In the genomic region with DNA sequence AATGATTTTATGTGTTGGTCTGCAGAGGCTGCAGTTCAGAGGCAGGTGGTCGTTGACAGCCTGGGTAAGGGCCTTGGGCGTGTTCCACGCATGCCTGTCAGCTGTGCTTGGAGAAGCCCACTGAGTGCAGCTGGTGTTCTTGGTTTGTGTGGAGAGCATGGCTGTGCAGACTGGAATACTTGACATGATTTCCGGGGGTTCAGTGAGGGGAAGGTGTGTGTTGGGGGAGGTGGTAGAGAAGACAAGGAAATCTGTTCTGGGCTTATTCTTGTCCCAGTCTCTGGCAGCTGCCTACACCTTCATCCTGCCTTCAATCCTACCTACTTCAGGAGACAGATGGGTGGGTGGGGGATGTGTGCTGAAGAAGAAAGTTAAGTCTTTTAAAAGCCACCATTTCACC, we compare ENCODE assay signal across 12 mouse cellular contexts. TPM values are rescaled to one million over a fixed set of nuclear protein-coding genes. Genes with fewer than 3 reads are reported as not detected.
A peak's percentile ranks its signal among the peaks of the same experiment; 100 is the strongest.
DNase-seq lines count a peak whose midpoint lies in the region; ATAC-seq and TF ChIP-seq lines count a peak whose summit lies in the region.
"Had no signal": no experiment of that assay in that cellular context is flagged by ENCODE, and none has a peak within 500 bp of the region (broad histone marks: within the 10 kb centered on the region; RNA-seq: fewer than 3 reads in every experiment).

No protein-coding gene starts in this region.

- H3K27me3 ChIP-seq in heart, embryonic 13.5 days (replicated peaks), result no peaks in the 10 kb centered on the region
- no peaks in the 10 kb centered on the region for H3K27me3 ChIP-seq in E14TG2a.4 (ENCODE audit: insufficient read depth, low read length)
- no peaks in the 10 kb centered on the region for H3K27me3 ChIP-seq in forebrain, embryonic 14.5 days (replicated peaks; ENCODE audit: control insufficient read depth, insufficient read depth, low read length)

- DNase-seq in heart, postnatal 10 days, result no peak
- DNase-seq in forebrain, embryonic 14.5 days (ENCODE audit: low spot score), result peak; percentile 62
- DNase-seq in left cerebral cortex, adult 9 months (ENCODE audit: low spot score in 2 of 2), result peak; percentile 87
- DNase-seq in spleen, postnatal 36 days (ENCODE audit: low spot score in 2 of 2), result no peak
- DNase-seq in gastrocnemius, postnatal 25 days, result no peak
- DNase-seq in heart, adult 9 months (ENCODE audit: low spot score in 2 of 2), result no peak

- no peak for TF ChIP-seq CTCF in E14TG2a.4 (conservative IDR thresholded peaks at IDR 0.05; ENCODE audit: low read length)

- H3K9me3 ChIP-seq in heart, embryonic 13.5 days, result no peaks in the 10 kb centered on the region
- no peaks in the 10 kb centered on the region for H3K9me3 ChIP-seq in E14TG2a.4 (ENCODE audit: low read length)
- no peaks in the 10 kb centered on the region for H3K9me3 ChIP-seq in forebrain, embryonic 14.5 days (replicated peaks; ENCODE audit: control insufficient read depth, low read length)

- 68% methylated on average over 4 of the region's 4 CpGs for WGBS in heart, embryonic 13.5 days
- WGBS in forebrain, embryonic 14.5 days, result 63% methylated on average over 4 of the region's 4 CpGs

- H3K4me2 ChIP-seq in heart, embryonic 13.5 days, result no peak overlapping the region
- H3K4me2 ChIP-seq in forebrain, embryonic 14.5 days (ENCODE audit: low read length), result no peak overlapping the region

- peak overlapping the region; percentile 42; the same call in 1 of the 2 replicates for H3K9ac ChIP-seq in heart, embryonic 13.5 days
- no peak overlapping the region for H3K9ac ChIP-seq in forebrain, embryonic 14.5 days (ENCODE audit: low read length)
- H3K9ac ChIP-seq: liver, embryonic 14.5 days had no signal

- H3K36me3 ChIP-seq in heart, embryonic 13.5 days, result no peaks in the 10 kb centered on the region
- peaks cover 43% of the 10 kb centered on the region for H3K36me3 ChIP-seq in E14TG2a.4 (ENCODE audit: insufficient read depth, low read length)
- no peaks in the 10 kb centered on the region for H3K36me3 ChIP-seq in forebrain, embryonic 14.5 days (ENCODE audit: control insufficient read depth, insufficient read depth, low read length)

- H3K4me1 ChIP-seq in heart, embryonic 13.5 days, result peaks cover 99% of the 10 kb centered on the region
- peaks cover 96% of the 10 kb centered on the region for H3K4me1 ChIP-seq in E14TG2a.4 (replicated peaks; ENCODE audit: low read depth, low read length)
- peaks cover 18% of the 10 kb centered on the region for H3K4me1 ChIP-seq in forebrain, embryonic 14.5 days (ENCODE audit: control insufficient read depth, insufficient read depth, low read length)

- intact Hi-C loops in heart, postnatal 10 days (cut with DNase I), result no loop called here

- no peak overlapping the region for H3K27ac ChIP-seq in heart, embryonic 13.5 days (replicated peaks)
- peak overlapping the region; percentile 70 for H3K27ac ChIP-seq in forebrain, embryonic 14.5 days (ENCODE audit: low read depth, low read length)
- H3K27ac ChIP-seq: liver, embryonic 14.5 days had no signal

- no peak for ATAC-seq in heart, embryonic 13.5 days (ENCODE audit: extremely low read depth, insufficient number of reproducible peaks, low FRiP score, low TSS enrichment)
- ATAC-seq in forebrain, embryonic 14.5 days, result peak; percentile 77
- ATAC-seq: intestine, embryonic 16.5 days had no signal

- H3K4me3 ChIP-seq in heart, embryonic 13.5 days, result no peak overlapping the region
- H3K4me3 ChIP-seq in E14TG2a.4 (replicated peaks; ENCODE audit: low read length), result 0 out of 2 replicates have a peak overlapping the region, but pooled peaks have one; percentile 10
- H3K4me3 ChIP-seq in forebrain, embryonic 14.5 days (ENCODE audit: low read depth, low read length), result no peak overlapping the region

RNA-seq across cellular contexts. Expression of a gene that starts 10.3 kb away (rescaled TPM):
- 72.7 and 73.4 TPM in 2 replicates for polyA plus RNA-seq in heart, embryonic 13.5 days (2015; fragmentation: Nextera tagmentation; extraction: Ambion mirVana)
- total RNA-seq in heart, postnatal 10 days (2021), result 100 to 1,000 TPM; 171 to 174 TPM
- polyA plus RNA-seq in forebrain, embryonic 14.5 days (2014; fragmentation: Nextera tagmentation; extraction: Ambion mirVana), result 80.6 and 85.8 TPM in 2 replicates
- total RNA-seq in gastrocnemius, postnatal 25 days (2021), result 100 to 1,000 TPM; 135 to 147 TPM

RNA-seq across cellular contexts. Expression of a gene that starts 48.6 kb away (rescaled TPM):
- polyA plus RNA-seq in heart, embryonic 13.5 days (2015; fragmentation: Nextera tagmentation; extraction: Ambion mirVana), result 30.6 and 34.5 TPM in 2 replicates
- 10 to 100 TPM; 60.3 to 65.0 TPM for total RNA-seq in heart, postnatal 10 days (2021)
- 26.3 and 31.2 TPM in 2 replicates for polyA plus RNA-seq in forebrain, embryonic 14.5 days (2014; fragmentation: Nextera tagmentation; extraction: Ambion mirVana)
- total RNA-seq in gastrocnemius, postnatal 25 days (2021), result 100 to 1,000 TPM in 1 of 2 experiments, 10 to 100 TPM in 1; 88.3 to 110 TPM

RNA-seq across cellular contexts. Expression of a gene that starts 48.6 kb away (rescaled TPM):
- 62.5 and 65.9 TPM in 2 replicates for polyA plus RNA-seq in heart, embryonic 13.5 days (2015; fragmentation: Nextera tagmentation; extraction: Ambion mirVana)
- total RNA-seq in heart, postnatal 10 days (2021), result 10 to 100 TPM; 32.5 to 35.1 TPM
- 98.6 and 108 TPM in 2 replicates for polyA plus RNA-seq in forebrain, embryonic 14.5 days (2014; fragmentation: Nextera tagmentation; extraction: Ambion mirVana)
- 10 to 100 TPM; 14.9 to 15.0 TPM for total RNA-seq in gastrocnemius, postnatal 25 days (2021)

RNA-seq across cellular contexts. Expression of a gene that starts 52.1 kb away (rescaled TPM):
- 0.25 TPM in 1 of 2 replicates, not detected in the other for polyA plus RNA-seq in heart, embryonic 13.5 days (2015; fragmentation: Nextera tagmentation; extraction: Ambion mirVana)
- not detected for total RNA-seq in heart, postnatal 10 days (2021)
- polyA plus RNA-seq in forebrain, embryonic 14.5 days (2014; fragmentation: Nextera tagmentation; extraction: Ambion mirVana), result 69.3 and 73.8 TPM in 2 replicates
- total RNA-seq in gastrocnemius, postnatal 25 days (2021), result not detected
- total RNA-seq: granulocyte monocyte progenitor cell, adult 5-6 weeks; monocyte, adult 5-6 weeks had no signal
- polyA plus RNA-seq: liver, embryonic 14.5 days had no signal

Comparison
In these comparisons a context has a peak if more than half of its experiments do, and no peak if none do; other contexts are left out.
1. DNase-seq: peak in forebrain, embryonic 14.5 days (single experiment) and left cerebral cortex, adult 9 months (2 of 2); none in heart, postnatal 10 days (0 of 2), spleen, postnatal 36 days (0 of 2), gastrocnemius, postnatal 25 days (single experiment) and heart, adult 9 months (0 of 2).